In the genomic region with DNA sequence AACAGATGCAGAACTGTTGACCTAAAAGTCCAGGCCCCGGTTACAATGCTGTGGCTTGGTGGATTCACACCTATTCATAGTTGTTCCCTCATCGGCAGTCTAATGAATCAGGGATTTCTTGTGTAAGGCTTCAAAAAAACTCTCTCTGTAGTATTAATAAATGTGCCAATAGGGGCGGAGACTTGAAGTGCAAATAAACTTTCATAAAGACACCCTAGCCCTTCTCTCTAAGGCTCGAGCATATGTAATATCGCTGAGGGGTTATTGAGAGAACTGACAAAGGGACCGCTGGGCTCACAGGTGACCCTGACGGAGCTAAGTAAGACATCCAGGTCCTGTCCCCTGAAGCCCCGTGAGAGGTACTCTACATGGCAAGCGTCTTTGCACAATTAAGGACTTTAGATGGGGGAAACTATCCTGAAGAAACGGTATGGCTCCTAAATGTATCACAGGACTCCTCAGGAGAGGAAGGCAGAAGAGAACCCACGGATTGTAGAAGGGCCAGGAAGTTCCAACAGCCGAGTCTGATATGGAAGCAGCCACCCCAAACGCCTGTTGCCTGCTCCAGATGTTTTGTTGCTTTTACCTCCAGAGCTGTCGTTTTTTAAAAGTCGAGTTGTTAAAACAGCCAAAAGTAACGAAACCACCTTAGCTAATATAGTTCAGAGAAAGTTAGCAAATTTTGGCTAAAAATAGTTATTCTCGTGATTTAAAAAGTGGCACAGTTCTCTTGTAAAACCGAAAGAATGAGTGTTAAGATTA, we compare ENCODE assay signal across 8 mouse cellular contexts. TPM values are rescaled to one million over a fixed set of nuclear protein-coding genes. Genes with fewer than 3 reads are reported as not detected.
A peak's percentile ranks its signal among the peaks of the same experiment; 100 is the strongest.
DNase-seq lines count a peak whose midpoint lies in the region; ATAC-seq and TF ChIP-seq lines count a peak whose summit lies in the region.

No protein-coding gene starts in this region.

- H3K9ac ChIP-seq in MEL (ENCODE audit: control insufficient read depth, low read depth, low read length, poor library complexity, severe bottlenecking) = peak overlapping the region; percentile 85
- H3K9ac ChIP-seq in hindbrain, embryonic 11.5 days (ENCODE audit: low read depth, low read length) = peak overlapping the region; percentile 61; the same call in 1 of the 2 replicates

- H3K79me2 ChIP-seq in MEL (ENCODE audit: control insufficient read depth, insufficient read depth, low read length, poor library complexity) = no peaks in the 10 kb centered on the region; the same call in 1 of the 2 replicates

- peaks cover 0 to 25% of the 10 kb centered on the region in 2 experiments; a peak in 2 of 4 replicates for H3K36me3 ChIP-seq in MEL (ENCODE audit: control insufficient read depth in 1 of 2, insufficient read depth in 2 of 2, low read length in 2 of 2)
- no peaks in the 10 kb centered on the region for H3K36me3 ChIP-seq in hindbrain, embryonic 11.5 days (ENCODE audit: control insufficient read depth, insufficient read depth, low read length)

- peak overlapping the region; percentile 85 for H3K27ac ChIP-seq in gastrocnemius, adult 2 months
- peak overlapping the region; percentile 72 for H3K27ac ChIP-seq in MEL (ENCODE audit: control insufficient read depth, low read depth, low read length)
- no peak overlapping the region for H3K27ac ChIP-seq in hindbrain, embryonic 11.5 days (ENCODE audit: low read depth, low read length)

- TF ChIP-seq CTCF in gastrocnemius, adult 2 months (IDR thresholded peaks at IDR 0.05) = no peak
- no peak for TF ChIP-seq CTCF in MEL (IDR thresholded peaks at IDR 0.05 in 2 of 3, conservative IDR thresholded peaks at IDR 0.05 in 1 of 3; ENCODE audit: control insufficient read depth in 1 of 3, insufficient read depth in 1 of 3, low read depth in 2 of 3, low read length in 3 of 3, poor library complexity in 1 of 3, severe bottlenecking in 1 of 3)

- peak overlapping the region; percentile 80 for H3K4me3 ChIP-seq in gastrocnemius, adult 2 months
- peak overlapping the region; percentile 65 to 87 for H3K4me3 ChIP-seq in MEL (ENCODE audit: control insufficient read depth in 1 of 2, insufficient read depth in 1 of 2, low read depth in 2 of 2, low read length in 2 of 2)
- H3K4me3 ChIP-seq in hindbrain, embryonic 11.5 days (ENCODE audit: low read depth, low read length) = peak overlapping the region; percentile 48; the same call in 1 of the 2 replicates

- DNase-seq in gastrocnemius, adult 2 months = no peak
- DNase-seq in gastrocnemius, adult 18-20 months (ENCODE audit: low spot score) = no peak
- DNase-seq in MEL (ENCODE audit: low read depth, low spot score) = peak; percentile 76
- peak; percentile 16 for DNase-seq in hindbrain, embryonic 11.5 days (ENCODE audit: low spot score)
- DNase-seq in lung, postnatal 36 days = peak; percentile 60
- DNase-seq in adrenal gland, postnatal 14 days = no peak
- no peak for DNase-seq in left cerebral cortex, postnatal 25 days (ENCODE audit: low spot score in 2 of 2)
- no peak for DNase-seq in gastrocnemius, postnatal 14 days

- TF ChIP-seq RAD21 in MEL (IDR thresholded peaks at IDR 0.05; ENCODE audit: low read depth, low read length) = no peak

- no peaks in the 10 kb centered on the region for H3K9me3 ChIP-seq in MEL (replicated peaks; ENCODE audit: insufficient read depth, low read length)
- H3K9me3 ChIP-seq in hindbrain, embryonic 11.5 days (ENCODE audit: control insufficient read depth, low read length) = no peaks in the 10 kb centered on the region

- no peak for ATAC-seq in hindbrain, embryonic 11.5 days (ENCODE audit: low FRiP score)

- intact Hi-C loops in gastrocnemius, adult 2 months (cut with DNase I) = no loop called here
- intact Hi-C loops in left cerebral cortex, postnatal 25 days (cut with DNase I) = loop anchor here (10.0 kb wide), 1 partner anchor 132 kb away; no protein-coding TSS in a partner anchor
- intact Hi-C loops in gastrocnemius, postnatal 14 days (cut with DNase I; ENCODE audit: low total_unique reads) = no loop called here

- peaks cover 9 to 28% of the 10 kb centered on the region in 2 experiments for H3K4me1 ChIP-seq in MEL (ENCODE audit: control insufficient read depth in 1 of 2, insufficient read depth in 2 of 2, low read length in 2 of 2)
- H3K4me1 ChIP-seq in hindbrain, embryonic 11.5 days (replicated peaks; ENCODE audit: control insufficient read depth, insufficient read depth, low read length) = no peaks in the 10 kb centered on the region

- 60% methylated on average over 18 of the region's 18 CpGs for WGBS in hindbrain, embryonic 11.5 days

- peak in 1 of 2 experiments; percentile 35; a peak in 1 of 4 replicates for TF ChIP-seq EP300 in MEL (IDR thresholded peaks at IDR 0.05; ENCODE audit: low read depth in 1 of 2, low read length in 2 of 2)

- TF ChIP-seq POLR2A in MEL (IDR thresholded peaks at IDR 0.05; ENCODE audit: control insufficient read depth in 1 of 2, insufficient read depth in 1 of 2, low read depth in 1 of 2, low read length in 2 of 2, poor library complexity in 1 of 2) = no peak

- peak overlapping the region; percentile 60; the same call in 1 of the 2 replicates for H3K4me2 ChIP-seq in hindbrain, embryonic 11.5 days (replicated peaks; ENCODE audit: low read depth, low read length)

- no peaks in the 10 kb centered on the region for H3K27me3 ChIP-seq in MEL (ENCODE audit: control insufficient read depth in 1 of 2, insufficient read depth in 2 of 2, low read length in 2 of 2)
- no peaks in the 10 kb centered on the region for H3K27me3 ChIP-seq in hindbrain, embryonic 11.5 days (ENCODE audit: control insufficient read depth, insufficient read depth, low read length)

TF ChIP-seq in MEL, 35 proteins besides CTCF, POLR2A, EP300 and RAD21:
- TF ChIP-seq KAT2A (conservative IDR thresholded peaks at IDR 0.05; ENCODE audit: low read depth, low read length) = no peak
- TF ChIP-seq SMC3 (IDR thresholded peaks at IDR 0.05; ENCODE audit: low read depth, low read length) = 0 out of 2 replicates have a peak, but pooled peaks have one; percentile 11
- TF ChIP-seq TBP (IDR thresholded peaks at IDR 0.05; ENCODE audit: low read depth, low read length) = no peak
- TF ChIP-seq CHD1 (IDR thresholded peaks at IDR 0.05; ENCODE audit: low read depth, low read length) = peak; percentile 94
- TF ChIP-seq MYC (IDR thresholded peaks at IDR 0.05; ENCODE audit: low read depth, low read length) = peak; percentile 58; the same call in 1 of the 2 replicates
- TF ChIP-seq ZMIZ1 (IDR thresholded peaks at IDR 0.05; ENCODE audit: low read depth, low read length) = no peak; the same call in 1 of the 2 replicates
- 0 out of 2 replicates have a peak, but pooled peaks have one; percentile 3 for TF ChIP-seq ZNF384 (IDR thresholded peaks at IDR 0.05; ENCODE audit: low read depth, low read length)
- no peak for TF ChIP-seq TAL1 (IDR thresholded peaks at IDR 0.05; ENCODE audit: low read length)
- 0 out of 2 replicates have a peak, but pooled peaks have one; percentile 44 for TF ChIP-seq UBTF (IDR thresholded peaks at IDR 0.05; ENCODE audit: borderline replicate concordance, insufficient read depth, low read depth, low read length)

RNA-seq across cellular contexts. Expression of a gene that starts 1.0 kb away (rescaled TPM):
- total RNA-seq in gastrocnemius, adult 2 months (2021) = not detected
- not detected for total RNA-seq in gastrocnemius, adult 18-20 months (2021)
- total RNA-seq in MEL (2012; rRNA removed) = 0.96 and 1.3 TPM in 2 replicates
- 1 to 10 TPM in 1 of 2 experiments, not detected in 1; 1.7 TPM for polyA plus RNA-seq in MEL (2012; ENCODE audit: insufficient read depth in 1 of 2, insufficient read length in 2 of 2, low read depth in 1 of 2, low replicate concordance in 2 of 2, missing spikeins in 1 of 2)
- polyA plus RNA-seq in hindbrain, embryonic 11.5 days (2014; fragmentation: Nextera tagmentation; extraction: Ambion mirVana) = 2.7 and 3.2 TPM in 2 replicates
- total RNA-seq in adrenal gland, postnatal 14 days (2021) = 1.1 and 2.3 TPM in 2 replicates
- 1 to 10 TPM in 1 of 2 experiments, under 1 TPM in 1; 0.82 to 2.1 TPM for total RNA-seq in left cerebral cortex, postnatal 25 days (2021)
- total RNA-seq in gastrocnemius, postnatal 14 days (2021) = under 1 TPM; 0.29 to 0.33 TPM

Comparison
In these comparisons a context has a peak if more than half of its experiments do, and no peak if none do; other contexts are left out.
1. DNase-seq: peak in MEL (single experiment), hindbrain, embryonic 11.5 days (single experiment) and lung, postnatal 36 days (single experiment); none in gastrocnemius, adult 2 months (single experiment), gastrocnemius, adult 18-20 months (single experiment), adrenal gland, postnatal 14 days (single experiment), left cerebral cortex, postnatal 25 days (0 of 2) and gastrocnemius, postnatal 14 days (single experiment).
2. Peak in every context shown above with its lines, with median percentiles within 50 percentile points of each other: H3K4me3 ChIP-seq.